Mouse (Mus musculus): Measurements from ENCODE around the gene Iqsec2.

GRCm38 (mm10) chrX:152221721-152222120, 77.7 kb downstream of the Iqsec2 start:
- TF ChIP-seq POLR2A (IDR thresholded peaks at IDR 0.05; ENCODE audit: insufficient read depth, low read depth, low read length) (no peak), CTCF (IDR thresholded peaks at IDR 0.05; ENCODE audit: insufficient read depth, low read depth, low read length) (no peak)
